Mouse (Mus musculus) liver, adult 2 months (tissue): ENCODE results near the gene Tubgcp5.

Source experiments
- CTCF ChIP-seq: fragments of 200-500 bp; IDR thresholded peaks from 2 replicates; pipeline ENCODE4 v1.5.1; 2011; ENCODE audit warnings: low read depth, low read length, control low read depth
- POLR2A ChIP-seq: fragments of 200-500 bp; IDR thresholded peaks from 2 replicates; pipeline ENCODE4 v1.6.1; 2011; ENCODE audit warnings: low read length, control low read depth; ENCODE audit not compliant: insufficient read depth; ENCODE audit errors: extremely low read depth

- TF ChIP-seq CTCF (no peak), POLR2A (no peak)
Observed at GRCm38 (mm10) chr7:55759346-55759745, 34.6 kb upstream of the Tubgcp5 start.
